Mouse (Mus musculus) small intestine, adult 2 months (tissue): ENCODE data around the gene Gm45233.

Experiments
- CTCF ChIP-seq: fragments of 200-500 bp; IDR thresholded peaks from 2 replicates; pipeline ENCODE4 v1.5.1; 2012; ENCODE audit warnings: low read depth, mild to moderate bottlenecking, control low read depth, inconsistent platforms, low read length, moderate library complexity, mixed read lengths; ENCODE audit not compliant: insufficient replicate concordance, insufficient read length; ENCODE audit errors: extremely low read depth
- POLR2A ChIP-seq: fragments of 200-500 bp; IDR thresholded peaks from 2 replicates; pipeline ENCODE4 v1.6.1; 2012; ENCODE audit warnings: low read depth, mild to moderate bottlenecking, control low read depth, inconsistent platforms, low read length, moderate library complexity

DNA sequence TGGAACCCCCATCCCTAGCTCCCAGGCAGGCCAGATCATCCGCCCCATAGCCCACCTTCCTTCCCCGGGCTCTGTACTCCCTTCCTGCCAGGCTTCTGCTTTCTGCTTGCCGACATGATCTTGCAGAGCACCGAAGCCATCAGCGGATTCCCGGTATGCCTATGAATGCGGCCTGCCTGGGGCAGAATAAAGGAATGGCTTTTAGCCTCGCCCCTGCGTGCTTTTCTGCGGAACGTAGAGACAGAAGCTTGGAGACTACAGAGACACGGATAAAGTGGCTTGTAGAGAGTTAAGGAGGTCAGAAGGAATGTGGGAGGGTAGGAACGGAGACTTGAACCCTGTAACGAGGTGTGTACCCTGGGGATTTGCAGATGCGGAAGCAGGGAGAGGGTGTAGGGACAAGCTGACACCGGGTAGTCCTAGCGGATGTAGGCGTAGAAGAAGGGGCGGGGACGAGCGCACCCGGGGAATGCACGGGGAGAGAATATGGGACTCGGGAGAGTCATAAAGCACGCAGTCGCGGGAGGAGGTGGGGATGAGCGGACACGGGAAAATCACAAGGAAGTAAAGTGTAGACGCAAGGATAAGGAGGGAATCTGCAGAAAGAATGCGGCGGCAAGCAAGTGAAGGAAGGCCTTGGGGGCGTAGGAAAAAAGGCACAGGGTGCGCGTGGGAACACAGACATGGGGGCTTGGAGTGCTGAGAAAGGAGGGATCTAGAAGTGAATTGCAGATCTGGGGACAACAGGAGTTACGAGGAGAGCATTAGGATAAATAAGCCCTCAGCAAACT, 607 bp upstream of the Gm45233 start:
- TF ChIP-seq POLR2A = peak; percentile 53; the same call in 1 of the 2 replicates
- TF ChIP-seq CTCF = peak; percentile 6; the same call in 1 of the 2 replicates
